Mouse (Mus musculus) heart, postnatal 0 days (tissue): ENCODE measurements around the gene Dpt.

Experiments
- CTCF ChIP-seq: IDR thresholded peaks from 2 replicates; pipeline ENCODE4 v1.5.1; 2016; ENCODE audit warnings: antibody characterized with exemption, control low read depth, low read depth
- EP300 ChIP-seq: IDR thresholded peaks from 2 replicates; pipeline ENCODE4 v1.6.1; 2016; ENCODE audit warnings: antibody characterized with exemption, low read depth

DNA sequence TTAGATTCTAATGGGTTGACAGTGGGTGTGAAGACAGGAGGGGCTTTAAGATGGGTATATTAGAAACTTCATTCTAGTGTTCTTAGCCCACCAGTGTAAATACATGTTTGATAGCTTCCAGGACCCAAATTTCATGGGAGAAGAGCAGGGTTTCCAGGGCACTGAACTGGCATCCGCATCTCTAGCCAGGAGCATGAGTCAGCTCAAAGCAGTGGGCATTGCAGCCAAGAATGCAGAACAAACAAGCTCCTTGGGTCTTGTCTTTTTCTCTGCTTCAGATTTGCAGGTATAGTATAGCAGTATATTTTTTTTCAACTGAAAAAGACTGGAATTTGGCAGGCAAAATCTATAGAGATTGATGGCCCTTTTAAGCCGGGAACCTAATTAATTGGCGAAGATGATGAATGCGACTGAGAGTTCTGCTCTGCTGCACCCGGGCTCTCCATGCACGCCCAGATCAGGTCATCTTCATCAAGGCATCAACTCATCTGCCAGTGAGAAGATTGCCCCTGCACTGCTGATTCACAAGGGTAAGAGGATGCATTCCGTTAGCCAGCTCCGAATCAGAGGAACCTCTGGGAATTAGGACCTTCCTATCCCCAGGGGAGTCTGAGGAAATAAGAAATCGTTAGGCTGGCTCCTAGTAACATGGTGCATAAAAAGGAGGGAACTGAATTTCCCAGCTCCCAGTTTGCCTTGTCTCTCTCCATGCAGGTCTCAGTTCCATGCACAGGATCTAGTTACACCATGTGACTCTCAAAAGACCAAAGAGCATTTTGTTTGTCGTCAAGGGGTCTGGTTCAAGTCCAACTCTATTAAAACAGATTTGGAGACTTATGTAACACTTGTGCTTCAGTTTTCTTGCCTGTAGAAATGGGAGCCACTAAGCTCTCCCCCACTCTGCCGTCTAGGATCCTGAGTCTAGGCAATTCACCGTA, 66.8 kb downstream of the Dpt start:
- TF ChIP-seq CTCF (no peak), EP300 (no peak)
